Mouse (Mus musculus) G1E (cell line): ENCODE results near the gene Odf4.

Source experiments
- CTCF ChIP-seq: IDR thresholded peaks from 2 replicates; pipeline ENCODE4 v1.5.1; 2012; ENCODE audit warnings: low read depth, low read length, inconsistent platforms, mixed read lengths
- GATA1 ChIP-seq: IDR thresholded peaks from 2 replicates; pipeline ENCODE4 v1.6.1; 2012; ENCODE audit warnings: borderline replicate concordance, low read length, inconsistent platforms, mixed read lengths
- POLR2AphosphoS5 ChIP-seq: IDR thresholded peaks from 2 replicates; pipeline ENCODE4 v1.6.1; 2012; ENCODE audit warnings: low read depth, low read length, inconsistent platforms; ENCODE audit not compliant: insufficient replicate concordance
- TAL1 ChIP-seq: conservative IDR thresholded peaks from 2 replicates; pipeline ENCODE4 v1.6.1; 2012; ENCODE audit warnings: low read depth, low read length, inconsistent platforms, mixed read lengths

GRCm38 (mm10) chr11:68975601-68976000 is 48.7 kb upstream of the Odf4 start:
- TF ChIP-seq CTCF (no peak), TAL1 (no peak), GATA1 (no peak), POLR2AphosphoS5 (no peak)
